Mouse (Mus musculus) megakaryocyte, embryonic 14.5 days (primary cell): ENCODE data around the gene Tmem246.

Experiments
- FLI1 ChIP-seq: IDR thresholded peaks from 2 replicates; pipeline ENCODE4 v1.6.1; 2012; ENCODE audit warnings: low read length, inconsistent platforms, mixed read lengths
- GATA1 ChIP-seq: IDR thresholded peaks from 3 replicates; pipeline ENCODE4 v1.6.1; 2012; ENCODE audit warnings: mixed read lengths, low read length, inconsistent platforms, borderline replicate concordance

DNA sequence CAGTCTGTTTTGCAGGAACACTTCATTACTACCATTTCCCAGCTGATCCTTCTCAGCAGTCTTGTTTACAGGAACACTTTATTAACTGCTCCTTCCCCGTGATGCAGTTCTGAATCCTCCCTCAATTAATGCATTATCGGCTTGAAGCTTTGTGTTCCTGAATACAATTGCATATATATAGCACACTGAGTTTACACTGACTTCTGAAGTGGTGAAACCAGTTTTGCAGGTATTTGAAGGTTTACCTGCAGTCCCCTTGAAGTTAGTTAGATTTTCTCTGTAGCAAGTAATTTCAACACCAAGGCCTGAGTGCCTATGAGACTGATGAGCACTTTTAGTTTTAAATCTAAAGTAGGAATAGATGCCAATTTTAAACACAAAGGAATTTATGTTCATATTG is 24.6 kb upstream of the Tmem246 start:
- TF ChIP-seq FLI1: no peak
- TF ChIP-seq GATA1: no peak
